Mouse (Mus musculus) liver, embryonic 11.5 days (tissue): Measurements from ENCODE around the gene Aarsd1. TPM values are rescaled to one million over a fixed set of nuclear protein-coding genes. Genes with fewer than 3 reads are reported as not detected.

Source experiments
- ATAC-seq: fragments of 200-750 bp; cut with Nextera tagmentation; replicated peaks from 2 replicates; pipeline ENCODE4 v1.8.0; 2017; ENCODE audit warnings: moderate number of reproducible peaks, mild to moderate bottlenecking, moderate TSS enrichment, moderate library complexity; ENCODE audit not compliant: low FRiP score
- DNase-seq: peaks from one replicate; pipeline ENCODE4 v3.0.0-alpha.2; 2017; ENCODE audit warnings: low spot score
- H3K27ac ChIP-seq: fragments of 300-500 bp; sonication (generic); 2 replicates; pipeline ENCODE4 v1.5.1; 2014; ENCODE audit warnings: mild to moderate bottlenecking, low read depth, low read length, control low read depth
- H3K27me3 ChIP-seq: fragments of 300-500 bp; sonication (generic); replicated peaks from 2 replicates; pipeline ENCODE4 v1.6.1; 2014; ENCODE audit warnings: low read length, mixed read lengths; ENCODE audit not compliant: control insufficient read depth, insufficient read depth
- H3K36me3 ChIP-seq: fragments of 300-500 bp; sonication (generic); 2 replicates; pipeline ENCODE4 v1.6.1; 2014; ENCODE audit warnings: mild to moderate bottlenecking, low read length, moderate library complexity, mixed read lengths; ENCODE audit not compliant: control insufficient read depth, insufficient read depth
- H3K4me1 ChIP-seq: fragments of 300-500 bp; sonication (generic); replicated peaks from 2 replicates; pipeline ENCODE4 v1.6.1; 2014; ENCODE audit warnings: low read length, mixed read lengths; ENCODE audit not compliant: control insufficient read depth, insufficient read depth
- H3K4me2 ChIP-seq: fragments of 300-500 bp; sonication (generic); 2 replicates; pipeline ENCODE4 v1.6.1; 2014; ENCODE audit warnings: mild to moderate bottlenecking, control low read depth, moderate library complexity
- H3K4me3 ChIP-seq: fragments of 300-500 bp; sonication (generic); 2 replicates; pipeline ENCODE4 v1.5.1; 2014; ENCODE audit warnings: low read depth, low read length, control low read depth
- H3K9ac ChIP-seq: fragments of 300-500 bp; sonication (generic); 2 replicates; pipeline ENCODE4 v1.6.1; 2014; ENCODE audit warnings: low read depth, low read length, control low read depth
- H3K9me3 ChIP-seq: fragments of 300-500 bp; sonication (generic); 2 replicates; pipeline ENCODE4 v1.6.1; 2016; ENCODE audit warnings: low read length, inconsistent platforms, mixed read lengths; ENCODE audit not compliant: control insufficient read depth
- WGBS: fragments of 180-500 bp; shearing (Covaris S2); extraction: QIAGEN DNeasy Blood & Tissue Kit; methylation state at CpG from one replicate; pipeline ENCODE4 v1.1.7; 2014; 5-methylcytosine and 5-hydroxymethylcytosine counted together
- microRNA-seq: library from miRNA; unstranded; fragments of <30 nt; microRNA quantifications from one replicate; pipeline ENCODE4, GENCODE M21; 2017; ENCODE audit warnings: borderline number of aligned reads
- polyA plus RNA-seq: library from polyadenylated mRNA; unstranded; fragments of >200 nt; fragmentation: Nextera tagmentation; extraction: Ambion mirVana; gene quantifications from 2 replicates; pipeline ENCODE4 v1.2.1, GENCODE M21; 2014

Gene Aarsd1
- polyA plus RNA-seq, 1 experiment from 2014 or later = 92.3 TPM

DNA sequence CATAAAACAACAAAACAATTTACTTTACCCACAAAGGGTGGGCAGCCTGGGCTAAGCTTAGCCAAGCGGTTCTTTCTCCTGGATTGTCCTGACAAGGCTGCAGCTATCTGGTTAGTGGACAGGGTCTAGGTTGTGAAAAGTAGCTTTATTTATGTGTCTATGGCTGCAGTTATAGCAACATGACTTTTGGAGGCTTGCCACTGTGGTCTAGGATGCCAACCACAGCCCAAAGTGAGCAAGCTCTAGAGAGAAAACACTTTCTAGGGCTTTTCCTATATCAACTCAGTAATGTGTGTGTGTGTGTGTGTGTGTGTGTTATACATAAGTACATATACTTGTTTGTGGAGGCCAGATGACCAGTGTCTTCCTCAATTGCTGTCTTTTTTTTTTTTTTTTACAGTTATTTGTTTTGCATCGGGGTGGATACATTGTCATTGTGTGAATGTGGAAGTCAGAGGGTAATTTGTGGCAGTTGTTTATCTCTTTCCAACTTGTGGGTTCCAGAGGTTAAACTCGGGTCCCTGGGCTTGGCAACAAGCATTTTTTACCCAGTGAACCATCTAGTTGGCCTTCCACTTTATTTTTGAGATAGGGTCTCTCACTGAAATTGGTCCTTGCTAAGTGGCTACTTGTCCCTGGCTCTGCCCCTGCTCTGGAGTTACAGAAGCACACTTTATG lies 59.8 kb downstream of the Aarsd1 start:
- ATAC-seq = no peak
- Histone ChIP-seq H3K27ac (no peak overlapping the region), H3K9me3 (no peaks in the 10 kb centered on the region), H3K36me3 (no peaks in the 10 kb centered on the region), H3K4me1 (peaks cover 3% of the 10 kb centered on the region; the same call in 1 of the 2 replicates), H3K27me3 (no peaks in the 10 kb centered on the region; the same call in 1 of the 2 replicates), H3K9ac (no peak overlapping the region), H3K4me3 (no peak overlapping the region), H3K4me2 (no peak overlapping the region)
- DNase-seq = no peak
- WGBS = 61% methylated on average over 3 of the region's 3 CpGs

Small RNA genes within 50 kb of the gene (microRNA-seq; reads per million reads assigned to microRNA genes)
- gene Mir6929 = not detected

Other genes starting within 250 kb of the Aarsd1 start
- gene Cntnap1, start 247.1 kb downstream of the Aarsd1 start, polyA plus RNA-seq = 0.34 and 0.40 TPM in 2 replicates
- gene Plekhh3, start 246.3 kb downstream of the Aarsd1 start, polyA plus RNA-seq = 3.4 and 3.8 TPM in 2 replicates
- gene Ccr10, start 242.2 kb downstream of the Aarsd1 start, polyA plus RNA-seq = 0.10 TPM in 1 of 2 replicates, not detected in the other
- 11.8 and 12.4 TPM in 2 replicates for gene Ezh1, start 191.2 kb downstream of the Aarsd1 start, polyA plus RNA-seq
- gene Ramp2, start 171.6 kb downstream of the Aarsd1 start, polyA plus RNA-seq = 62.4 and 64.2 TPM in 2 replicates
- gene Vps25, start 163.9 kb downstream of the Aarsd1 start, polyA plus RNA-seq = 158 and 163 TPM in 2 replicates
- 18.5 and 19.7 TPM in 2 replicates for gene Wnk4, start 157.0 kb downstream of the Aarsd1 start, polyA plus RNA-seq
- gene Cntd1, start 138.6 kb downstream of the Aarsd1 start, polyA plus RNA-seq = 1.2 and 1.4 TPM in 2 replicates
- gene Coa3, start 138.5 kb downstream of the Aarsd1 start, polyA plus RNA-seq = 190 and 197 TPM in 2 replicates
- gene Becn1, start 115.3 kb downstream of the Aarsd1 start, polyA plus RNA-seq = 134 and 148 TPM in 2 replicates
- 201 and 221 TPM in 2 replicates for gene Psme3, start 101.4 kb downstream of the Aarsd1 start, polyA plus RNA-seq
- gene Aoc2, start 92.6 kb downstream of the Aarsd1 start, polyA plus RNA-seq = 2.9 and 3.2 TPM in 2 replicates
- gene Aoc3, start 87.0 kb downstream of the Aarsd1 start, polyA plus RNA-seq = 0.08 TPM in 1 of 2 replicates, not detected in the other
- gene G6pc, start 50.1 kb downstream of the Aarsd1 start, polyA plus RNA-seq = not detected in 2 replicates
- gene Gm27029, start 7.2 kb upstream of the Aarsd1 start, polyA plus RNA-seq = 8.7 and 9.2 TPM in 2 replicates
- gene Rundc1, start 7.5 kb upstream of the Aarsd1 start, polyA plus RNA-seq = 12.6 and 13.4 TPM in 2 replicates
- 3.2 and 5.0 TPM in 2 replicates for gene Ptges3l, start 7.7 kb upstream of the Aarsd1 start, polyA plus RNA-seq
- 553 and 579 TPM in 2 replicates for gene Rpl27, start 24.7 kb upstream of the Aarsd1 start, polyA plus RNA-seq
- gene Ifi35, start 30.8 kb upstream of the Aarsd1 start, polyA plus RNA-seq = 31.2 and 34.6 TPM in 2 replicates
- 3.7 and 5.4 TPM in 2 replicates for gene Rnd2, start 47.4 kb upstream of the Aarsd1 start, polyA plus RNA-seq
- 16.8 and 19.5 TPM in 2 replicates for gene Vat1, start 48.6 kb upstream of the Aarsd1 start, polyA plus RNA-seq
- gene Brca1, start 134.3 kb upstream of the Aarsd1 start, polyA plus RNA-seq = 19.6 and 22.1 TPM in 2 replicates
- gene Nbr1, start 134.5 kb upstream of the Aarsd1 start, polyA plus RNA-seq = 52.7 and 55.7 TPM in 2 replicates
- 6.2 and 6.8 TPM in 2 replicates for gene Tmem106a, start 164.6 kb upstream of the Aarsd1 start, polyA plus RNA-seq
- gene Gm11634, start 181.6 kb upstream of the Aarsd1 start, polyA plus RNA-seq = not detected in 2 replicates
- gene Rdm1, start 209.6 kb upstream of the Aarsd1 start, polyA plus RNA-seq = 13.8 and 15.3 TPM in 2 replicates
- gene Arl4d, start 247.9 kb upstream of the Aarsd1 start, polyA plus RNA-seq = 3.6 and 3.9 TPM in 2 replicates